Mouse (Mus musculus): ENCODE measurements around the gene Smim4. TPM values are rescaled to one million over a fixed set of nuclear protein-coding genes. Genes with fewer than 3 reads are reported as not detected.

Smim4 gene
- total RNA-seq, 1 experiment: 45.3 TPM

GRCm38 (mm10) chr14:31062277-31062676 lies 66.5 kb downstream of the Smim4 start:
- no peak overlapping the region for H3K27ac ChIP-seq (ENCODE audit: insufficient read depth, low read depth, low read length, poor library complexity, severe bottlenecking)
- no peaks in the 10 kb centered on the region for H3K9me3 ChIP-seq (ENCODE audit: control insufficient read depth, insufficient read depth, low read depth, low read length)
- H3K9ac ChIP-seq (ENCODE audit: insufficient read depth, low read depth, low read length, poor library complexity, severe bottlenecking): no peak overlapping the region
- peak; percentile 21 for DNase-seq (ENCODE audit: low read depth, low spot score)
- no peaks in the 10 kb centered on the region for H3K4me1 ChIP-seq (ENCODE audit: control insufficient read depth in 2 of 2, insufficient read depth in 2 of 2, low read length in 2 of 2, poor library complexity in 1 of 2)
- no peak overlapping the region for H3K4me3 ChIP-seq (ENCODE audit: insufficient read depth in 1 of 2, low read depth in 1 of 2, low read length in 2 of 2, poor library complexity in 1 of 2, severe bottlenecking in 1 of 2)
- TF ChIP-seq ZC3H11A (IDR thresholded peaks at IDR 0.05; ENCODE audit: borderline replicate concordance, low read depth, low read length) (no peak), ZNF384 (IDR thresholded peaks at IDR 0.05; ENCODE audit: low read depth, low read length) (no peak)
- peaks cover 13% of the 10 kb centered on the region for H3K36me3 ChIP-seq (ENCODE audit: control insufficient read depth, insufficient read depth, low read length, poor library complexity, severe bottlenecking)
- in situ Hi-C loops (cut with MboI; ENCODE audit: low sequenced_read_pairs in 2 of 2, unreplicated experiment in 2 of 2): no loop called here

DNA sequence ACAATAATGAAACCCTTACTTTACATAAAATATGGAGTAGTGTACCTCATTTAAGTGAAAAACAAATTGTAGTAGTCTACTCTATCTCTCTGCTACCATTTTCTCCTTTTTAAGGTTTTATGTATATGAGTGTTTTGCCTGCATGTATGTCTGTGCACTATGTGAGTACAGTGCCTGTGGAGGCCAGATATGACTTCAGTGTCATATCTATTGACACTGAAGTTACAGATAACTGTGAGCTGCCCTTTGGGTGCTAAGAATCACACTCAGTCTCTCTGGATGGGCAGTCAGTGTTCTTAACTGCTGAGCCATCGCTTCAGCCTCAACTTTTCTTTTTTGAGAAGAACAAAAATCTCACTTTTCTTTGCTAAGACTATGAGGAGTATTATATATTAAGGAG lies 82.9 kb downstream of the Smim4 start:
- in situ Hi-C loops (cut with MboI; ENCODE audit: low sequenced_read_pairs in 2 of 2, unreplicated experiment in 2 of 2): no loop called here
- H3K36me3 ChIP-seq (ENCODE audit: control insufficient read depth, insufficient read depth, low read length, poor library complexity, severe bottlenecking): peaks cover 8% of the 10 kb centered on the region
- no peaks in the 10 kb centered on the region for H3K9me3 ChIP-seq (ENCODE audit: control insufficient read depth, insufficient read depth, low read depth, low read length)
- H3K27ac ChIP-seq (ENCODE audit: insufficient read depth, low read depth, low read length, poor library complexity, severe bottlenecking): no peak overlapping the region
- no peak overlapping the region for H3K4me3 ChIP-seq (ENCODE audit: insufficient read depth in 1 of 2, low read depth in 1 of 2, low read length in 2 of 2, poor library complexity in 1 of 2, severe bottlenecking in 1 of 2)
- DNase-seq (ENCODE audit: low read depth, low spot score): no peak
- H3K9ac ChIP-seq (ENCODE audit: insufficient read depth, low read depth, low read length, poor library complexity, severe bottlenecking): no peak overlapping the region
- H3K4me1 ChIP-seq (ENCODE audit: control insufficient read depth in 2 of 2, insufficient read depth in 2 of 2, low read length in 2 of 2, poor library complexity in 1 of 2): no peaks in the 10 kb centered on the region
- no peak for TF ChIP-seq ZNF384 (IDR thresholded peaks at IDR 0.05; ENCODE audit: low read depth, low read length)
- TF ChIP-seq CHD2 (IDR thresholded peaks at IDR 0.05; ENCODE audit: low read depth, low read length): no peak
- no peak for TF ChIP-seq ZC3H11A (IDR thresholded peaks at IDR 0.05; ENCODE audit: borderline replicate concordance, low read depth, low read length)
- no peak for TF ChIP-seq MAFK (IDR thresholded peaks at IDR 0.05; ENCODE audit: insufficient read depth, low read depth, low read length)
- TF ChIP-seq HCFC1 (IDR thresholded peaks at IDR 0.05; ENCODE audit: borderline replicate concordance, insufficient read depth, low read length): no peak

- H3K4me1 ChIP-seq (ENCODE audit: control insufficient read depth in 2 of 2, insufficient read depth in 2 of 2, low read length in 2 of 2, poor library complexity in 1 of 2): no peaks in the 10 kb centered on the region
- H3K4me3 ChIP-seq (ENCODE audit: insufficient read depth in 1 of 2, low read depth in 1 of 2, low read length in 2 of 2, poor library complexity in 1 of 2, severe bottlenecking in 1 of 2): no peak overlapping the region
- no peak for TF ChIP-seq ZC3H11A (IDR thresholded peaks at IDR 0.05; ENCODE audit: borderline replicate concordance, low read depth, low read length)
- TF ChIP-seq HCFC1 (IDR thresholded peaks at IDR 0.05; ENCODE audit: borderline replicate concordance, insufficient read depth, low read length): no peak
- TF ChIP-seq MAFK (IDR thresholded peaks at IDR 0.05; ENCODE audit: insufficient read depth, low read depth, low read length): no peak
- TF ChIP-seq CHD2 (IDR thresholded peaks at IDR 0.05; ENCODE audit: low read depth, low read length): no peak
- no peak for TF ChIP-seq ZNF384 (IDR thresholded peaks at IDR 0.05; ENCODE audit: low read depth, low read length)
- DNase-seq (ENCODE audit: low read depth, low spot score): no peak
- no peak overlapping the region for H3K9ac ChIP-seq (ENCODE audit: insufficient read depth, low read depth, low read length, poor library complexity, severe bottlenecking)
- H3K9me3 ChIP-seq (ENCODE audit: control insufficient read depth, insufficient read depth, low read depth, low read length): no peaks in the 10 kb centered on the region
- peaks cover 5% of the 10 kb centered on the region for H3K36me3 ChIP-seq (ENCODE audit: control insufficient read depth, insufficient read depth, low read length, poor library complexity, severe bottlenecking)
- in situ Hi-C loops (cut with MboI; ENCODE audit: low sequenced_read_pairs in 2 of 2, unreplicated experiment in 2 of 2): no loop called here
- H3K27ac ChIP-seq (ENCODE audit: insufficient read depth, low read depth, low read length, poor library complexity, severe bottlenecking): no peak overlapping the region
Observed at GRCm38 (mm10) chr14:31045296-31045695, 83.5 kb downstream of the Smim4 start.

Other genes starting within 250 kb of the Smim4 start
- 0.58 and 0.74 TPM in 2 replicates for gene Mustn1, start 249.8 kb downstream of the Smim4 start, total RNA-seq (2012; rRNA removed)
- gene Itih4, start 242.5 kb downstream of the Smim4 start, total RNA-seq (2012; rRNA removed): 0.18 TPM in 1 of 2 replicates, not detected in the other
- gene Itih3, start 205.2 kb downstream of the Smim4 start, total RNA-seq (2012; rRNA removed): 0.16 and 0.40 TPM in 2 replicates
- gene Itih1, start 185.7 kb downstream of the Smim4 start, total RNA-seq (2012; rRNA removed): 0.04 TPM in 1 of 2 replicates, not detected in the other
- gene Nek4, start 177.6 kb downstream of the Smim4 start, total RNA-seq (2012; rRNA removed): 15.0 and 16.8 TPM in 2 replicates
- gene Glt8d1, start 127.6 kb downstream of the Smim4 start, total RNA-seq (2012; rRNA removed): 22.4 and 25.4 TPM in 2 replicates
- gene Spcs1, start 127.3 kb downstream of the Smim4 start, total RNA-seq (2012; rRNA removed): 161 and 182 TPM in 2 replicates
- gene Pbrm1, start 109.8 kb downstream of the Smim4 start, total RNA-seq (2012; rRNA removed): 57.2 and 58.9 TPM in 2 replicates
- 377 and 427 TPM in 2 replicates for gene Gnl3, start 109.8 kb downstream of the Smim4 start, total RNA-seq (2012; rRNA removed)
- 151 and 155 TPM in 2 replicates for gene Nt5dc2, start 2.1 kb upstream of the Smim4 start, total RNA-seq (2012; rRNA removed)
- gene Stab1, start 39.7 kb upstream of the Smim4 start, total RNA-seq (2012; rRNA removed): 1.3 and 2.0 TPM in 2 replicates
- gene Tnnc1, start 79.4 kb upstream of the Smim4 start, total RNA-seq (2012; rRNA removed): 2.3 and 2.6 TPM in 2 replicates
- 169 and 204 TPM in 2 replicates for gene Nisch, start 88.0 kb upstream of the Smim4 start, total RNA-seq (2012; rRNA removed)
- gene Sema3g, start 88.9 kb upstream of the Smim4 start, total RNA-seq (2012; rRNA removed): 0.22 and 0.37 TPM in 2 replicates
- 4.8 and 5.3 TPM in 2 replicates for gene Phf7, start 122.4 kb upstream of the Smim4 start, total RNA-seq (2012; rRNA removed)
- 77.8 and 83.4 TPM in 2 replicates for gene Bap1, start 122.5 kb upstream of the Smim4 start, total RNA-seq (2012; rRNA removed)
- 0.80 and 1.3 TPM in 2 replicates for gene Dnah1, start 194.9 kb upstream of the Smim4 start, total RNA-seq (2012; rRNA removed)
- gene Capn7, start 207.7 kb upstream of the Smim4 start, total RNA-seq (2012; rRNA removed): 16.5 and 23.7 TPM in 2 replicates

All from ES-E14 (cell line).